Mouse (Mus musculus) embryonic facial prominence, embryonic 14.5 days (tissue): ENCODE data around the gene Gpr158. TPM values are rescaled to one million over a fixed set of nuclear protein-coding genes. Genes with fewer than 3 reads are reported as not detected.
A peak's percentile ranks its signal among the peaks of the same experiment; 100 is the strongest.

Source experiments
- ATAC-seq: fragments of 200-750 bp; cut with Nextera tagmentation; 2 replicates; pipeline ENCODE4 v1.8.0; 2017; ENCODE audit warnings: low read depth, moderate number of reproducible peaks, moderate TSS enrichment
- DNase-seq: peaks from one replicate; pipeline ENCODE4 v3.0.0-alpha.2; 2015; ENCODE audit warnings: low spot score
- H3K27ac ChIP-seq: fragments of 300-500 bp; sonication (generic); replicated peaks from 2 replicates; pipeline ENCODE4 v1.5.1; 2014; ENCODE audit warnings: low read depth, mild to moderate bottlenecking, low read length, moderate library complexity
- H3K27me3 ChIP-seq: fragments of 300-500 bp; sonication (generic); replicated peaks from 2 replicates; pipeline ENCODE4 v1.6.1; 2014; ENCODE audit warnings: low read length; ENCODE audit not compliant: control insufficient read depth, insufficient read depth
- H3K36me3 ChIP-seq: fragments of 300-500 bp; sonication (generic); 2 replicates; pipeline ENCODE4 v1.6.1; 2014; ENCODE audit warnings: low read length, mixed read lengths; ENCODE audit not compliant: control insufficient read depth, insufficient read depth
- H3K4me1 ChIP-seq: fragments of 300-500 bp; sonication (generic); 2 replicates; pipeline ENCODE4 v1.6.1; 2014; ENCODE audit warnings: antibody characterized with exemption, low read length; ENCODE audit not compliant: control insufficient read depth, insufficient read depth
- H3K4me2 ChIP-seq: fragments of 300-500 bp; sonication (generic); 2 replicates; pipeline ENCODE4 v1.6.1; 2014; ENCODE audit warnings: low read depth, mild to moderate bottlenecking, low read length, moderate library complexity, mixed read lengths
- H3K4me3 ChIP-seq: fragments of 300-500 bp; sonication (generic); 2 replicates; pipeline ENCODE4 v1.5.1; 2014; ENCODE audit warnings: low read depth, mild to moderate bottlenecking, low read length
- H3K9ac ChIP-seq: fragments of 300-500 bp; sonication (generic); 2 replicates; pipeline ENCODE4 v1.6.1; 2014; ENCODE audit warnings: low read depth, mild to moderate bottlenecking, low read length, moderate library complexity, mixed read lengths
- H3K9me3 ChIP-seq: fragments of 300-500 bp; sonication (generic); 2 replicates; pipeline ENCODE4 v1.6.1; 2016; ENCODE audit warnings: low read length; ENCODE audit not compliant: control insufficient read depth
- WGBS: fragments of 180-500 bp; shearing (Covaris S2); extraction: QIAGEN DNeasy Blood & Tissue Kit; methylation state at CpG from one replicate; pipeline ENCODE4 v1.1.7; 2014; 5-methylcytosine and 5-hydroxymethylcytosine counted together
- polyA plus RNA-seq: library from polyadenylated mRNA; unstranded; fragments of >200 nt; fragmentation: Nextera tagmentation; extraction: Ambion mirVana; gene quantifications from 2 replicates; pipeline ENCODE4 v1.2.1, GENCODE M21; 2014

The Gpr158 gene
- polyA plus RNA-seq, 1 experiment from 2014 or later = 0.32 TPM

DNA sequence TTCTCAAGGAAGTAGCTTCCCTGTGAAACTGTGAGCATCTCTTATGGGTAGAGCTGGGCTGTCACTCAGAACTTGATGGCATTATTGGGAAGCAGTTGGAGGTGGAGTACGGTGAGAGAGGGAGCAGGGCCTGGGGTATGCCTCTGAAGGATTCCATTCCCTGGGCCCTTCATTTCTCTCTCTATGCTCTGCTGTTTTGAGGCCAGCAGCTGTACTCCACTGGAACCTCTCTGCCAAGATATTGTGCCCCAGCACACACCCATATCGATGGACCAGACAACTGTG is 309.4 kb downstream of the Gpr158 start:
- Histone ChIP-seq H3K9ac (no peak overlapping the region), H3K4me2 (no peak overlapping the region), H3K27ac (no peak overlapping the region), H3K36me3 (no peaks in the 10 kb centered on the region), H3K9me3 (no peaks in the 10 kb centered on the region), H3K27me3 (no peaks in the 10 kb centered on the region), H3K4me1 (no peaks in the 10 kb centered on the region), H3K4me3 (no peak overlapping the region)
- WGBS = 83% methylated on average over 2 of the region's 2 CpGs
- no peak for DNase-seq
- ATAC-seq = no peak

DNA sequence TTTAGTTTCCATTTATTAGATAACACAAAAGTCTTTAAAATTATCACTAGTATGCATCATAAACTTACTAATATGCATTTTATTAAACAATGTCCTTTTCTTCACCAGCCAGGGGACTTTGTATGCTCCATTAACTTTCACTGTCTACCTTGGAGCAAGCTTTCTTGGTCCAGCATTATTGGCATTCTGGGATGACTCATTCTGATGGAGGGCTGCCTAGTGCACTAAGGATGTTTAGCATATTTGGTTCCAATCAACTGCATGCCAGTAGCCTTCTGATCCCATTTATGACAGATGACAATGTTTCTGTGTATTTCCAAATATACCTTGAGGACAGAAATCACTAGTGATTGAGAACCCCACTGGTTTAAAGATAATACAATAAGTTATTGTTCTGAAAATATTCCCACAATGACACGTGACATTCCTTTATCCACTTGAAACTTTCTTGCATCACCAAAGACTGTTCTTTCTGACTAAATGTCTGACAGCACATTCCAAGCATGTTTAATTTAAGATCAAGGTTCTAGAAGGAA is 313.5 kb downstream of the Gpr158 start:
- DNase-seq (no peak), ATAC-seq (no peak)
- Histone ChIP-seq H3K9ac (no peak overlapping the region), H3K36me3 (no peaks in the 10 kb centered on the region), H3K27me3 (no peaks in the 10 kb centered on the region), H3K4me2 (no peak overlapping the region), H3K9me3 (no peaks in the 10 kb centered on the region), H3K27ac (no peak overlapping the region), H3K4me1 (no peaks in the 10 kb centered on the region), H3K4me3 (no peak overlapping the region)
- 68% methylated on average over 1 of the region's 1 CpGs for WGBS

DNA sequence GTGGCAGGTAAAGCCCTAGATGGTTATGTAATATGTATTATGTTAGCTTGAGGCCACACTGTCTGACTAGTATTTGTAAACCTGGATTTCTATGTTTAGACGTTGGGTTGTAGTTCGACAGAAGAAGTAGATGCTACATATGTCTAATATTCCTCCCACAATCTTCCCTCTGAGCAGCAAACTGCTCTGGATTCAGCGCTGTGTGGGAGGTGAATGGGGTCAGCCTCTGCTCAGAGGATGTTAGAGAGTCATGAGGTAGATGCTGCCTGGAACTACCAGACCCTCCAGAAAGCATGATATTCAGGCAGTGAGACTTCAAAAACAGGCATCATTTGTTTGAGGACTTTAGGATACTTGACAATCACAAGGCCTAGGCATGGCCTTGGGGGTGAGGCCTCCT is 317.4 kb downstream of the Gpr158 start:
- ATAC-seq (no peak), DNase-seq (no peak)
- H3K9me3 ChIP-seq = no peaks in the 10 kb centered on the region
- H3K9ac ChIP-seq = no peak overlapping the region
- no peak overlapping the region for H3K4me3 ChIP-seq
- no peak overlapping the region for H3K4me2 ChIP-seq
- H3K4me1 ChIP-seq = no peaks in the 10 kb centered on the region
- no peak overlapping the region for H3K27ac ChIP-seq
- 85% methylated on average over 3 of the region's 3 CpGs for WGBS
- H3K36me3 ChIP-seq = no peaks in the 10 kb centered on the region
- H3K27me3 ChIP-seq = no peaks in the 10 kb centered on the region

DNA sequence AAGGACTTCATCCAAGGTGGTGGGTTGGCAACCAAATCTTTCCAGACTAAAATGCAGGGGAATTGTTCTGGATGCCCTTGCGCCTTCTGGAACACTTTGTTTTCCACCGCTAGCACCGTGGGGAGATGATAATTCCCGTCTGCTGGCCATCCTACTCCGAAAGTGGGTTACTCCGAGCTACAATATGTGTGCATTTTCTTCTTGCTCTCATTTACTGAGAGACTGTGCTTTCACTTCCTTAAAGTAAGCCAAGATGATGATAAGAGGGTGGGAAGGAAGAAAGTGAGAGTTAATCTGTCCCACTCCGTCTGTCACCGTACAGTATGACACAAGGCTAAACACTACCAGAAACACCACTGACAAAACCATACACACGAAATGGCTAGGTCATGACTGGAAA is 325.8 kb downstream of the Gpr158 start:
- Histone ChIP-seq H3K4me3 (no peak overlapping the region), H3K4me1 (no peaks in the 10 kb centered on the region), H3K4me2 (no peak overlapping the region), H3K36me3 (no peaks in the 10 kb centered on the region), H3K9me3 (no peaks in the 10 kb centered on the region), H3K9ac (no peak overlapping the region), H3K27me3 (no peaks in the 10 kb centered on the region), H3K27ac (no peak overlapping the region)
- WGBS = 87% methylated on average over 9 of the region's 9 CpGs
- no peak for DNase-seq
- ATAC-seq = no peak

DNA sequence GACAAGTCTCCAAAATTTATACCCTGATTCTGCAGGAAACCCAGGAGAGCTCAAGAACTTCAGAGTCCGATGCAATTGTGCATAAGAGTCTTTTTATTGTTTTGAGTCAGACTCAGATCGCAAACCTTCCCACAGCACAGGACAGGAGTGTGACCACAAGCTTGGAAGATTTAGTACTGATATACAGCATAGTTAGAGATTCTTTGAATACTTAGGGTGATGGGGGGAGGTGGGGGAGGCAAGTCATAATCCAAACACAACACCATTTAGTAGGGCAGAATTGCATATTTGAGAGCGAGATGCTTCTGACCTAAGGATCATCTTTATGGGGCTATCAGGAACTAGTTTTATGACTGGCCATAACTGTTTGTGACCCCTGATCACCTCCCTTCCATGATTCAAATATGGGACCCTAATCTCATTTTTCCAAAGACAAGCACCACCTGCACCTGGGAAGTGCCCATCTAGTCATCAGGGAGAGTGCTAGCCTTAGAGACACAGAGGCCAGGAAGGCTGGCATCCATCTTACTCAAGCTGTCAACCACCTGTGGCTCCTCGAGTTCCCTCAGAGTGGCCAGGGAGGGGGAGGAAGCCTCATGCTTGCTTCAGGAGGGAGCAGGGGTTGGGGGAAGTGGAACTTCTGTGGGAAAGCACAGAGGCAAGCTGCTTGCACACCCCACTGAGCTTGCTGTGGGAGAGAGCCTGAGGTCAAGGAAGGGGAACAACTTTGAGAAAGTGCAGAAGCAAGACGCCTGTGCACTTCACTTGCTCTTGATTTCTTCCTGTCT is 326.7 kb downstream of the Gpr158 start:
- no peaks in the 10 kb centered on the region for H3K36me3 ChIP-seq
- no peak overlapping the region for H3K9ac ChIP-seq
- WGBS = 75% methylated on average over 5 of the region's 5 CpGs
- ATAC-seq (no peak), DNase-seq (no peak)
- H3K27ac ChIP-seq = no peak overlapping the region
- H3K4me1 ChIP-seq = no peaks in the 10 kb centered on the region
- H3K27me3 ChIP-seq = no peaks in the 10 kb centered on the region
- H3K4me3 ChIP-seq = no peak overlapping the region
- no peaks in the 10 kb centered on the region for H3K9me3 ChIP-seq
- H3K4me2 ChIP-seq = no peak overlapping the region

DNA sequence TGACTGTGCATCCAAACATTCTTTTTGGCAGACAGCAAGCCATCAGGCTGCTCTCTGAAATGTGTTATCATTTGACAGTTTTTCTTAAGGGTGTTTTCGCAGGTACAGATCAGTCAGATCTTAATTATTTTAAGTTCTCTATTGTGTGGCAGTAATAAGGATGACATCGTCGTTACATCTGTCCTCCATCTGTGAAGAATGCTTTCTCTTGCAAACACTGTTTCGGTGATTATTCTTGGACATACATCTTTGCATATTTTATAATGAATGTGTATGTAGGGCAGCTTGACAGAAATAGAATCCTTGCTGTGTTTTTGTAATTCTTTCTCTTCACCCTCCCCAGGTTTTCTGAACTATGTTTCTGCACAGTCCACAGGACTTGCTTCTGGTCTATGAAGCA is 360.7 kb downstream of the Gpr158 start:
- Histone ChIP-seq H3K4me2 (no peak overlapping the region), H3K9me3 (no peaks in the 10 kb centered on the region), H3K4me1 (no peaks in the 10 kb centered on the region), H3K27ac (no peak overlapping the region), H3K36me3 (no peaks in the 10 kb centered on the region), H3K4me3 (no peak overlapping the region), H3K9ac (no peak overlapping the region), H3K27me3 (no peaks in the 10 kb centered on the region)
- 81% methylated on average over 4 of the region's 4 CpGs for WGBS
- ATAC-seq = no peak
- DNase-seq = no peak

DNA sequence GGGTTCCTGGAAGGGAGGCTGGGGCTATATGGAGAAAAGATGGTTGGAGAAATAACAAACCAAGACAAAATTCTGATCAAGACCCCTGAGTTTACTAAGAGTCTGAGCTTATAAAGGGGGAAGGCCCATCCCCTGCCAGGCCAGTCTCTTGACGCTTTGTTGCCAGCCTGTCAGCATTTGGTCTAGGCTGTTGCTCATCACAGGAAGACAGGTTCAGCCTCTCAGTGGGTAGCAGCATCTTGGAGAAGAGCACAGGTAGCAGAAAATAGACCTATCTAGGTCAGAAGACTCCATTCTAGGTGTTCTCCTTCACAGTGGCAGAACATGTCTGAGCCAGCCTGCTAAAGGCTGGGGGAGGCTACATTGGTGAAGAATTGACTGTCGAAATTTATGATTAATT is 416.4 kb downstream of the Gpr158 start:
- Histone ChIP-seq H3K4me3 (no peak overlapping the region), H3K36me3 (no peaks in the 10 kb centered on the region), H3K9ac (no peak overlapping the region), H3K4me1 (no peaks in the 10 kb centered on the region), H3K27ac (no peak overlapping the region), H3K9me3 (no peaks in the 10 kb centered on the region), H3K4me2 (no peak overlapping the region), H3K27me3 (no peaks in the 10 kb centered on the region)
- ATAC-seq (no peak), DNase-seq (no peak)
- 86% methylated on average over 2 of the region's 2 CpGs for WGBS

DNA sequence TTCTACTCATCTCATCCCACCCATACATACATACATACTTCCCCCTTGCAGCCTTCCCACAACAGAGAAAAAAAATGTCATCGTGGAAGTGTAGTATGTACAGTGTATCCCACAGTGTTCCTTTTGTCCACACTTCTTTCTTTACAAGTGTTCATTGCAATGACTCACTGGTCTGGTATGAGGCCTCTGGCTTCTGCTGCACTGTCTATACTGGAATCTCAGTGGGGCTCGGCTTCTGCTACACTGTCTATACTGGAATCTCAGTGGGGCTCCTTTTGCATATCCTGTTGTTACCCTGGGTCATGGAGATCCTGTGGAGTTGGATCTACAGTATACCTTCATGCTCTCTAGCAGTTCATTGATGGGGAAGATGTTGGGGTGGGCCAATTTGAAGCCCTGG is 425.8 kb downstream of the Gpr158 start:
- no peaks in the 10 kb centered on the region for H3K36me3 ChIP-seq
- DNase-seq (no peak), ATAC-seq (no peak)
- no peak overlapping the region for H3K4me3 ChIP-seq
- H3K4me1 ChIP-seq = no peaks in the 10 kb centered on the region
- no peaks in the 10 kb centered on the region for H3K27me3 ChIP-seq
- no peak overlapping the region for H3K9ac ChIP-seq
- WGBS = 66% methylated on average over 2 of the region's 2 CpGs
- H3K4me2 ChIP-seq = no peak overlapping the region
- H3K9me3 ChIP-seq = no peaks in the 10 kb centered on the region
- H3K27ac ChIP-seq = no peak overlapping the region

DNA sequence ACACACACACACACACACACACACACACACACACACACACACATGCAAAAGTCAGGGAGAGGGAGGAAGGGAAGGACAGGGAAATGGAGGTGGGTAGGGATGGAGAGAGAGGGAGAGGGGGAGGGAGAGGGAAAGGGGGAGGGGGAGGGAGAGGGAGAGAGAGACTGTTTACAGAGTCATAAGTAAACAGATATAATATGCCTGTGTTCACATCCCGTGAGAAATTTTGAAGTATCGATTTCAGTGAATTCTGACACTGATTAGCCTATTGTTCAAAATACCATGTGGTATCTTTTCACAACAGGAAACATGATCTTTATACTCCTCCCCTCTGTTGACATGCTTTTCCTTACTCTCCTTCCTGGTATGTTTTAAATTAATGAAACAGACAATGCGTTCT is 432.3 kb downstream of the Gpr158 start:
- Histone ChIP-seq H3K36me3 (no peaks in the 10 kb centered on the region), H3K27me3 (no peaks in the 10 kb centered on the region), H3K27ac (no peak overlapping the region), H3K4me2 (no peak overlapping the region), H3K4me3 (no peak overlapping the region), H3K4me1 (no peaks in the 10 kb centered on the region), H3K9me3 (no peaks in the 10 kb centered on the region), H3K9ac (no peak overlapping the region)
- ATAC-seq (peak; percentile 70; the same call in 1 of the 2 replicates), DNase-seq (peak; percentile 13)
- WGBS = 54% methylated on average over 3 of the region's 3 CpGs
